Mouse (Mus musculus) myocyte (in vitro differentiated cells): ENCODE measurements around the gene Sorcs2.

ENCODE experiments used
- CEBPB ChIP-seq: IDR thresholded peaks from 2 replicates; pipeline ENCODE4 v1.6.1; 2011; ENCODE audit warnings: mild to moderate bottlenecking, moderate library complexity; ENCODE audit not compliant: poor library complexity, insufficient read depth, severe bottlenecking
- E2F4 ChIP-seq: IDR thresholded peaks from one replicate; pipeline ENCODE4 v1.6.1; 2011; ENCODE audit warnings: mild to moderate bottlenecking, control low read depth, moderate library complexity; ENCODE audit not compliant: insufficient read depth
- MAX ChIP-seq: IDR thresholded peaks from one replicate; pipeline ENCODE4 v1.6.1; 2011; ENCODE audit warnings: low read depth, mild to moderate bottlenecking, control low read depth
- MYOD1 ChIP-seq, 3 experiments: IDR thresholded peaks; one replicate each; pipeline ENCODE4 v1.6.1; 2011; ENCODE audit warnings: control low read depth in 2 of 3, low read depth in 2 of 3, mild to moderate bottlenecking in 2 of 3, moderate library complexity in 1 of 3; ENCODE audit not compliant: insufficient read length in 2 of 3, control insufficient read depth in 1 of 3
- MYOG ChIP-seq, 3 experiments: IDR thresholded peaks; one replicate each; pipeline ENCODE4 v1.6.1; 2011; ENCODE audit warnings: control low read depth in 2 of 3, low read depth in 2 of 3, mild to moderate bottlenecking in 2 of 3; ENCODE audit not compliant: insufficient read length in 2 of 3, control insufficient read depth in 1 of 3, insufficient read depth in 1 of 3
- POLR2A ChIP-seq: IDR thresholded peaks from one replicate; pipeline ENCODE4 v1.6.1; 2011; ENCODE audit warnings: low read depth, mild to moderate bottlenecking, control low read depth, moderate library complexity; ENCODE audit not compliant: insufficient read length
- POLR2AphosphoS2 ChIP-seq: IDR thresholded peaks from one replicate; pipeline ENCODE4 v1.6.1; 2011; ENCODE audit warnings: low read depth, control low read depth; ENCODE audit not compliant: insufficient read length
- TCF12 ChIP-seq: IDR thresholded peaks from one replicate; pipeline ENCODE4 v1.6.1; 2011; ENCODE audit warnings: mild to moderate bottlenecking, control low read depth; ENCODE audit not compliant: poor library complexity, insufficient read depth, severe bottlenecking
- TCF3 ChIP-seq: IDR thresholded peaks from one replicate; pipeline ENCODE4 v1.6.1; 2011; ENCODE audit warnings: low read depth, control low read depth; ENCODE audit not compliant: insufficient read length
- USF1 ChIP-seq: IDR thresholded peaks from one replicate; pipeline ENCODE4 v1.6.1; 2011; ENCODE audit warnings: low read depth, mild to moderate bottlenecking, control low read depth, moderate library complexity

GRCm38 (mm10) chr5:36396491-36397383, 1.2 kb downstream of the Sorcs2 start:
- TF ChIP-seq POLR2A (no peak), USF1 (no peak), MYOG (IDR thresholded peaks at IDR 0.05; ENCODE audit: control insufficient read depth in 1 of 3, insufficient read depth in 1 of 3, insufficient read length in 2 of 3, low read depth in 2 of 3) (no peak), TCF12 (no peak), E2F4 (no peak), POLR2AphosphoS2 (no peak), MAX (no peak), TCF3 (no peak), MYOD1 (IDR thresholded peaks at IDR 0.05; ENCODE audit: control insufficient read depth in 1 of 3, insufficient read length in 2 of 3, low read depth in 2 of 3) (no peak), CEBPB (no peak)
